Mouse (Mus musculus) telencephalon, adult 2 months (tissue): ENCODE measurements around the gene Daam2.
"Not testable (repeated sequence)": the region's sequence is repeated elsewhere in the genome, so short reads cannot be mapped to it uniquely, and the experiment has no call there.

Experiments used
- DNase-seq: peaks from one replicate; pipeline ENCODE4 v3.0.0-alpha.2; 2011; ENCODE audit warnings: low read depth, low spot score

Gene Daam2

DNA sequence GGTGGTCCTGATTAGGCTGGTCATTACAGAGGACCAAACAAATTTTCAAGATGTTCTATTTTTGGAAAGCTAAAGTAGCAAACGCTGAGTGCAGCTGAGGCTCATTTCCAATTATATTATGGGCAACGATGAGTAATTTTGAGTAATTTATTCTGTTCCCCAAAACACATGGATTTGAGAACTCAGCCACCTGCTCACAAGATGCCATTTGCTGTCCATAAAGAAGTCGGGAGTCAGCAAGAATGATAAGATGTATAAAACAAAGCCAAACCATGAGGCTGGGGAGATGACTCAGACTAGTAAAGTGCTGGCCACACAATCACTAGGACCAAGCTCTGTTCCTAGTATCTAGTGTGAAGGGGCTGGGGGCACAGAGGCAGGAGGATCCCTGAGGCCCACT lies 79.7 kb downstream of the Daam2 start:
- peak; percentile 45 for DNase-seq

DNA sequence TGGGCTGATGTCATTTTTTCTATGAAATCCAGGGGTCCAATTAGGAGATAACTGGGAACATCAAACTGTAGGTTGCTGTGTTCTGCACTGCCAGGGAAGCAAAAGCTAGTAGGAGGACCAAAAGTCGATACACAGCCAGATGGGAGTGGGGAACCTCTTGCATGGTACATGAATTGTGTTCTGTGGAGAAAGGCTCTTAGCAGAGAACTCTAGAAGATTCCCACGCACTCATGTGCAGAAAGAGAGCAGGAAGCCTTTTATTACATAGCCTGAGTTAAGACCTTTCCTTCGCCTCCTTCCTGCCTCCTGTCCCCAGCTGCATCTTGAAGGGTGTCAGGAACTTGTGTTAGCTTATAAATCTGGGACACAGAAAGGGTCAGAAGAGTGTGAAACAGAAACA lies 82.3 kb downstream of the Daam2 start:
- DNase-seq, result peak; percentile 45

DNA sequence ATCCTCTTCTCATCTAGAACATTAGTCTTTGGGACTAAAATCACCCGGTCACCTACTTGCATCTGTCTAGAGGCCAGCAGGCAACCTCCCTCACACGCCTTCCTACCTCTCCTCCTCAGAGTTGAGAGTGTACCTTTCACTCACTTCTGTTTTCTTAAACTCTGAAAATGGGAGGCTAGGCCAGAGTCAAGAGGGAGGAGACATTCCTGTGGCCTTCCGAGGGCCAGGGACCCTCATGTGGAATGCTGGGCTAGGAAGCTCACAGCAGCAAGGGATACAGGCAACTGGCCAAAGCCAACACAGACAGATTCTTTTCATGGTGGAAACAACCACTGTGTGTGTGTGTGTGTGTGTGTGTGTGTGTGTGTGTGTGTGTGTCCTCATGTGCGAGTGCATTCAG lies 86.8 kb downstream of the Daam2 start:
- no peak for DNase-seq

DNA sequence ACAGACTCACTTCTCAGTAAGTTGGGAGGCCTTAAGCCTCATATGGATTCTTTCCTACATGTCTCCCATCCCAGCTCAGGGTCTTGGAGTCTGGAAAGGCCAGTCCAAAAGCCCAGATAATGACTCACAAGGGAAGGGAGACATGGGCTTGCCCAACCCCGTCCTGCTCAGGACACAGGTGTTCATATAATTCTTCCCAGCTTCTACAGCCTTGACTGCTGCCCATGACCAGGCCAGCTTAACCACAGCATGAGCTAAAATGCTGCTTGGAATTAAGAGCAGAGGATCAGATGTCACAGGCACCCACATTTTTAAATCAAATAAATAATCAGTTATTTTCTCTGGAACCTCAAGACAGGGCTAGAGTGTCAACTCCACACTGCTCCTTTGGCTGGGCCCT lies 89.0 kb downstream of the Daam2 start:
- DNase-seq, result no peak

DNA sequence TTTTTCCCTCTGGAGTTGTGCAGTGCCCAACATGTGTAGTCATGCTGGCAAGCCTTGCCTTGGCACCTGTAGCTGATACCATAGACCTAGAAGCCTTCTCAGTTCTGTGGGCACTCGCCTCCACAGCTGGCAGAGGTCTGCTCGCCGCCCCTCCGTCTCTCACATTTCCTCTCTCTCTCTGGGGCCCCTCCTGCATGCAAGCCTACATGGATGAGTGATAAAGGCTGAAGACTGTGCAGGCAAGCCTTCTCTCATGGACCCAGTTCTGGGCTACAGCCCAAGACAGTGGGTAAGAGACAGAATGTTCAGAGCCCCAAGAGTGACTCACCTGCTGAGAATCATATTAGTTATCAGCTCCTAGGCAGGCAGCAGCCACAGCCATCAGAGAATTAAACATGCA lies 90.1 kb downstream of the Daam2 start:
- peak; percentile 29 for DNase-seq

DNA sequence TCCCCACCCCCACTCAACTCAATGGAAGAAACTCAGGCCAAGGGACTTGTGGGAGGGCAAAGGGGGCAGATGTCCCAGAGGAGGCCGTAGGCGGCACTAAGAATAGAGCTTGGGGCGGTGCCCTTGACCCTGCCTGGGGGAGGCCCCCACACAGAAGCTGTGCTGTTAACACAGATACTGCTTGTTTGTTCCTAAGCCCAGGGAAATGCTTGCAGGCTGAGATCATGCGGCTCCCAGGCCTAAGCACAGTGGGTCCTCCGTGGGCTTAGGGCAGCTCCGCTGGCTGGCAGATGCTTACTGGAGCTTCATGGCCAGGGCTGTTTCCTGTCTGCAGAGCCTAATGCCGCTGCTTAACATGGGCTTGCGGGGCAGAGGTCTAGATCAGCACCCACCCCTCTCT lies 91.5 kb downstream of the Daam2 start:
- DNase-seq, result no peak

DNA sequence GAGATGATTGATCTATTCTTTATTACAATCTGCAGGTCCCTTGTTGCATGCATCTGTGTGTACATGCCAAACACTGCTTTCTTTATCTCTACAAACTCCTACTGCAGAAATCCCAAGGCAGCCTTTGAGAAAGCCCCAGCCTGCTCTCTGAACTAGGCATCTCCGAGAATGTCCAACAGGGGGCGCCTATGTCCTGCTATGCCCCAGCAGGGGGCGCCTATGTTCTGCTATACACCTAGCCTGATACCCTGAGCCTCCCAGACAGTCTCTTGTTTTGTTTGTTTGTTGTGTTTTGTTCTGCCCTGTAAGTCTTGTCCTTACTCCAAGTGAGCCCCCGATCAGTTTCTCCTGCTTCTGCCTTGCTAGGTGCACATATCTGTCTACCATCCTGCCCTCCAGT lies 95.9 kb downstream of the Daam2 start:
- DNase-seq, result no peak

DNA sequence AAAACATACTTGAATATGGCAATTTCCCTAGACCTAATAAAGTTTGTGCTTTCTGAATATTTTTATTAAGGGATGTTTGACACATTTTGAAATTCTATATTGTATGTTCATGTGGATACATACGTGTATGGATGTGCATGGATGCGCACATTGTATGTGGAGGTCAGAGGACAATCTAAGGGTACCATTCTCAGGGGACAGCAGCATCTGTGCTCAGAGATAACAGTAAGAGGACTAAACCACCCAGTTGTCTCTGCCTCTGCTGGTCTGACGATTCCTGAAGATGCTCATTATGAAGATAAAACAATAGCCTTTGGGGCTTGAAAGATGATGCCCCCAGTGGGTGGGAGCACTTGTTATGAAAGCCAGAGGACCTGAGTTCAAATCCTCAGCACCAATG lies 99.3 kb downstream of the Daam2 start:
- DNase-seq, result no peak

DNA sequence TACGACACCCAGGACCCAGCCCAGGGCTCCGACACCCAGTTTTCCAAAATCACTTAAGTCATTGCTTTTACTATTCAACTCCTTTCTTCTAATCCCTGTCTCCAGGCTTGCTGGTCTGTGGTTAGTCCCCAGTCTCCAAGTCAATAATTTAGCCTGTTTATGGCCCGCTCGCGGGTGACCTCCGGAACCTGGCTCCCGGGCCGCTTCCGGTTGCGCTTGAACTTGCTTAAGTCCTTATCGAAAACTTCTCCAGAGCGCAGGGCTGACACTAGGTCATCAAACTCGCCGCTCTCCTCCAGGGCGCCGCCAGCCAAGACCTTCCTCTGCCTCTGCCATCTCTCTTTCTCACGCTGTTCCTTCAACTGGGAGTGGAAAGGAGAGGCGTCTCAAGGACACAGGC lies 105.8 kb downstream of the Daam2 start:
- no peak for DNase-seq

DNA sequence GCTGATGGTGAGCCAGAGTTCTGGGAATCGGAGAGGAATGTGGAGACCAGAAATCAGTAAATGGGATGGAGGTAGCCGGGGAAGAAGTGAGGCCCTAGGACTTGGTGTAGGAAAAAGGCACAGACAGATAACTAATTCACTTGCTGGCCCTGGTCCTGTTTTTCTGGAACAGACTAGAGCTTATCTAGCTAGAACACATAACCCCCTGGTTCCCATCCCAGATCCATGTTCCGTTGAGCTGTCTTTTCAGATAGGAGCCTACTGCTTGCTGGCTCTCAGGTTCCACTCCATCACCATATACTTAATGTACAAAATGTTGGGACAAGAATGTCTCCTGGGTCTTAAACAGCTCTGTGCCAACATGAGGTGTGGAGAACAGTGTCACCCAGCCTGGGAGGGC lies 106.3 kb downstream of the Daam2 start:
- DNase-seq, result no peak

DNA sequence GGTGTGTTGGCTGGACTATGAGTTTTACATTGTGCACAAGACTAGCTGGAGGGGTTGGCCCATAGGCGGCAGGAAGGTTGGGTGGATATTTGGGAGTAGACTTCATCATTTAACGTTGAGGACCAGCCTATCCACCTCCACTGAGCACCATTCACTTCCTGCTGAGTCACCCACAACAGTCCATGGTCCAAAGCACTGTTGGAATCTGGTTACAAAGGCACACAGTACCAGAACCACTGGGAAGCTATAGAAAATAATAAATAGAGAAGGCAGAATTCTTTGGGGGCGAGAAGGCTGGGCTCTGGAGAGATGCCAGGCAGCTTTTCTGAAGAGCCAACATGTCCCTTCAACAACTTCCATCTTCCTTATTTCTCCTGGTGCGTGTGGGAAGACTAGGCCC lies 107.8 kb downstream of the Daam2 start:
- DNase-seq, result no peak

DNA sequence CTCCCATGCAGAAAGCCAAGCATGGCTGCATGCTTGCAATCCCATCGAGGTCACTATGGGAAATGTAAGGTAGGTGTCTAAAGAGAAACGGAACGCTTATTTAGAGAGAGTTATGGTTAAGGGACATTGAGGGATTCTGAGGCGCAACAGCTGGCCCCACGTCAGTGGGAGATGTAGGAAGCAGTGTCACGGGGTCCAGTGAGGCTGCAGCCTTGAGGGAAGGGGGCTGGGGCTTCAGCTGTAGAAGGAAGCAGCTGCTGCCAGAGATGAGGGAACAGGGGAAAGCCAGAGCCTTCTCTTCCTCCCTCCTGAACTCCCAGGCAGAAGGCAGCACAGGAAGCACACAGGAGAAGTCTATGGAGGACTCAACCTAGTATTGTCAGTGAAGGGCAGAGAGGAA lies 113.2 kb downstream of the Daam2 start:
- no peak for DNase-seq

DNA sequence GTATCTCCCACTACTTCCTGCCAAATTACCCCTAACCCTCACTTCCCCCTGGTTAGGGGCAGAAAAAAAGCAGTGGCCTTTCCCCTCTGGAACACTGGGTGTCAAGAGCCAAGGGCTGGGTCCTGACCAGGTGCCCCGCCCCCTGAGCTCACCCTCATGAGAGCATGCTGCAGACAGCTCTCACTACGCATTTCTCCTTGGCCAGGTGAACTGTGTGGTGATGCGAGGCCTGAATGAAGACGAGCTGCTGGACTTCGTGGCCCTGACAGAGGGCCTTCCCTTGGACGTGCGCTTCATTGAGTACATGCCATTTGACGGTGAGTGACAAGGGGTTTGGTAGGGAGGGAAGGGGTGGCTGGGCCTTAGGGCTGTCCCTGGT lies 114.9 kb downstream of the Daam2 start:
- no peak for DNase-seq

DNA sequence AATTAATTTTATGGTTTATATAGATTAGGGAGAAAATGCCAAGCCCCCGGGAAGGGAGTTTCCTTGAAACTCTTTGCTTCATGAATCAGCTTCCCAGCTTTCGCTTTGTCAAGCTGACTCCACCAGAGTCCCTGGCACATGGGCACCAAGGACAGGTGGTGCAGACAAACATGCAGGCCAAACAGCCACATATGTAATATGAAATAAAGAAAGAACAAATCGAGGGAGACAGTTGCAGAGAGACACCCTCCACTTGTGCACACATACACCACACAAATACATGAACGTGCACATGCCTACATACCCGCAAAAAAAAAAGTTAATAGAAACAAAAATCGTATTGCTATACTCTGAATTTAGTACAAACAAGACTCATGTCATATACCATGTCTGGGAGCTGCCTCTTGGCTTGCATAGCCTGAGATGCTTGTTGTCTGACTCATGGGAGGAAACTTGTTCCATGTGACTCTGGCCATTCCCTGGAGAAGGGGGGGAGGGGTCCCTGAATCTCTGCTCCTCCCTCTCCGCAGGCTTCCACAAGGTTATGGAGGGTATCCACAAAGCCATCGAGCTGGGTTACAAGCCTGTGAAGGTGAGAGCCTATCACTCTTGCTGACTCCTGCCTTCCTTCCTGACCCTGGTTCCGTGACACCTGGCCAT lies 115.4 kb downstream of the Daam2 start:
- DNase-seq, result no peak

DNA sequence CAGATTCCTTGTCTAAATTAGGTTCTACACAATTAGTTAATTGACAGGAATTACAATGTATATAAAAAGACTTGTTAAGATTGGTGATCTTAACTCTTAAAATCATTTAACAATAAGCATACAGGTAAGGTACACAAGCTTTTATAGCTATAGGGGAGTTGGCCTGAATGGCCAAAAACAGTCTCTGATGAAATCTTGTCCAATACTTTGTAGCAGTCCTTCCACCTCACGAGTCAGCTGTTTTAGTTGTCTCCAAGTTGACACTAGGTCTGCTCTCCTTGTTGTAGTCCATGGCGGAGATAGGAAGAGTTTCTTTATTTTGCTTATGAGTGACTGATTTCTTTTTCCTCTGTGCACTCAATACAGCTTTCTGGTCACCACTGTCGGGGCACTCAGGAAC lies 121.3 kb downstream of the Daam2 start:
- DNase-seq, result not testable (repeated sequence)

DNA sequence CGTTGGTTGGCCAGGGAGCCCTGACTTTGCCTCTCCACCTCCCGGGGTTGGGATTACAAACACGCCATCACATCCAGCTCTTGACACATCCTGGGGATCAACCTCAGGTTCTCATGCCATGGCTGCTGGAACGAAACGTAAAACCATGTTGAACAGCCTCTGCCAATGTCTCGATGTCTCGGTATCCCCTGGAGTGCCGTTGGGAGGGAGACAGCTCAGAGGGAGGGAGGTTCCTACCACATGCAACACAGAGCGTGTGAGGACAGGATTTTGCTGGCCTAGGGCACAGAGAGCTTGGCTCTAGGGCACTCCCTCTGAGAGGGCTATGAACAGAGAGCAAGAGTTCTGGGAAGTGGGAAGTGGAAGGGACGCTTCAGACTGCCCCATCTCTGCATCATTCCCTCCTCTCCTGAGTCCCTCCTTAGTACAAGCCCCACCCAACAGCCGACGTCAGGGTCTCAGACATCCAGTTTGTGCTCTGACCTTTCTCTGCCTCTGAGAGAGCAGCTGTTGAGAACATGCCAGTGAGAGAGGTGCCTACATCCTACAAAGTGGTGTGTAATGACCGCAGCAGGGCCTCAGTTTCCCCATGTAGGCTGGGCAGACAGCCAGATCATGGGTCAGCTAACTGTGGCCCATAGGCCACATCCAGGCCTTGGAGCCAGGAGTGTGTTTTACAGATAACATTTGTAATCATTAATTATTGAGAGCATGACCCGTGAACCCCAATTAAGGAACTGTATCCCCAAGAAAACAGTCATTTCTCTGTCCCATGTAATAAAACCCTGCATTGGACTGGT lies 123.6 kb downstream of the Daam2 start:
- no peak for DNase-seq

DNA sequence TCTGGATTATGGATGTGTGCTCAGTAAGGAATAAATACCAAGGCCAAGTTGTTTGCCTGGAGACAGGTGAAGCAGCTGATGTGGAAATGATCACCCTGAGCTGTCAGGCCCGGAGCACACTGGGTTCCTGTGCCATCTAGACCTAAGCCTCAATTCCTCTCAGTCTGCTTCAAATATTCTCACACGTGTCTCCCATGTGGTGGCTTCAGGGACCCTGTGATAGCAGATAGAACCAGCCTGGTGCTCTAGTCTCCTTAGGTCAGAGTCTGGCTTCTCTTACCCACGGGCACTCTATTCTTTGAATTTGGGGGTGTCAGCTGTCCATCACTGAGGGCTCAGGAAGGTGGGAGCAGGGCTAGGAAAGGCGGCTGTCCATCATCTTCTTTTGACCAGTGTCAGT lies 124.4 kb downstream of the Daam2 start:
- DNase-seq, result no peak

DNA sequence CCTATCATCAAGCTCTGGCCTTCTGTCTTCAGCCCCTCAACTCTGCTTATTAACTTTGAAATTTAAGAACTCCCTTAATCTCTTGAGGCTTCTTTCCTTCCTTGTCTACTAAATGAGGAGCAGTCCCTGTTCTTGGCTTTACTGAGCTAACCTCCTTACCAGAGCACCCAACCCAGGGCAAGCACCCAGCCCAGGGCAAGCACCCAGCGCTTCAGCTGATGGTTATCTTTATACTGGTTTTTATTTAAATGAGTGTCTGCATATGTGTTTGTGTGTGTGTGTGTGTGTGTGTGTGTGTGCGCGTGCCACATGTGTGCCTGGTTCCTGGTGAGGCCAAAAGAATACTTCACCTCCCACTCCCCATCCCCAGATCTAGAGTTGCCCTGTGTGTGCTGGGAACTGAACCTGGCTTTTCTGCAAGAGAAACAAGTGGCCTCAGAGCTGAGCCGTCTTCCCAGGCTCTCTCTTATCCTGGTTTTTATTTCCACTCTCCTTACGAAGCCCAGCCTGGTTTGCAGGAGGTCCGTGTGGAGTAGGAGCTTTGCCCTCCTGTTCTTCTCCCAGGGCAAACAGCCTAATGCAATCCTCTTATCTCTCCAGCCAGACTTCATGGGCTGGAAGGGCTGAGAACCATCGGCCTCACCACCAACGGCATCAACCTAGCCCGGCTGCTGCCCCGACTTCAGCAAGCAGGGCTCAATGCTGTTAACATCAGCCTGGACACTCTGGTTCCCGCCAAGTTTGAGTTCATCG lies 125.1 kb downstream of the Daam2 start:
- DNase-seq, result no peak

DNA sequence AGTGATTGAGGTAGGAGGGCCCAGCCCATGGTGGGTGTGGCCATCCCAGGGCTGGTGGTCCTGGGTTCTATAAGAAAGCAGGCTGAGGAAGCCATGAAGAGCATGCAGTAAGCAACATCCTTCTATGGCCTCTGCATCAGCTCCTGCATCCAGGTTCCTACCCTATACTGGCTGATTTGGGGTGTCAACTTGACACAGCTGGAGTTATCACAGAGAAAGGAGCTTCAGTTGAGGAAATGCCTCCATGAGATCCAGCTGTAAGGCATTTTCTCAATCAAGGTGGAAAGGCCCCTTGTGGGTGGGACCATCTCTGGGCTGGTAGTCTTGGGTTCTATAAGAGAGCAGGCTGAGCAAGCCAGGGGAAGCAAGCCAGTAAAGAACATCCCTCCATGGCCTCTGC lies 126.8 kb downstream of the Daam2 start:
- not testable (repeated sequence) for DNase-seq

DNA sequence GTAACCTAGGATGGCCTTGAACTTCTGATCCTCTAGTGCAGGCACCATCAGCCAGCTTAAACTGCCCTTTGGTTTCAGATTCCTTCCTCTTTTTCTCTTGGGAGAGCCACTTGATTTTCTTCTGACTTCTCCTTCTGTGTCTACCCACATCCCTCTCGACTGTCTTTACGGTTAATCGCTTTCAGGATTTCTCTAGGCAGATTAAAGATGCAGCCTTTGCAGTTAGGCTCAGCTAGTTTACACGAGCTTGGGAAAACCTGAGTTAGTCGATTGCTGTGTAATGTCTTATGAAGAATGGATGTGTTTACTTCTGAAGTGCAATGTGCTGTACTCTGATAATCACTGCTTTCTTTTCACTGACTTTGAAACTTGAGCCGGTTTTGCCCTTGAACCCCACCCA lies 127.5 kb downstream of the Daam2 start:
- no peak for DNase-seq

DNA sequence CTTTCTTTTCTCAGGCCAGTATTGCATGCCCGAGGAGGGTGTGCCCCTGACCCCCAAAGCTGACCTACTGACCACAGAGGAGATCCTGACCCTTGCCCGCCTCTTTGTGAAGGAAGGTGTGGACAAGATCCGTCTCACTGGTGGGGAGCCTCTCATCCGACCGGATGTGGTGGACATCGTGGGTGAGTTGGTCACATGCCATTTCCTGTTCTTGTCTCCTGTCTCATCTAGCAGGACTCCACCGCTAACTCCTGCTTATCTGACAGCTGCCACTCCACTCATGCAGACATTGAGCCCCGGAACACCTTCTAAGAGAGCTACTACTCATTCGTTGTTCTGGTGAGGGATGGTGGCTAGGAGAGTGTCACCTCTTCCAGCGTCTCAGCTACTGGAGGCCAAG lies 129.1 kb downstream of the Daam2 start:
- DNase-seq, result no peak

DNA sequence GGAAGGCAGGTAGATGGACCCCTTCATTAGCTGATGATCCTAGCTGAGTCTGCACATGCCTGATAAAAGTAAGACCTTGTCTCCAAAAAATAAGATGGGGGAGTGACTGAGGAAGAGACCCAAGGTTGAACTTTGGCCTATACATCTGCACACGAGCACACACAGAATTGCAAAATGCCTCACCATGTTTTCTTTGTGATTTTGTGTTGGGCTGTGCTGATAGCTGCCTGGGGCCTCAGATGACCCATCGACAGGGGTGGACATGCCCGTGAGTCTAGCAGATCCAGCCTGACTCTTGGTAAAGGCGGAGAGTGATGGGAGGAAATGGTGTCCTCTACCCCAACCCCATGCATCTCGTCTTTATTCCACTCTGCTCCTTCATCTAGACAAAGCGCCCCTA lies 129.9 kb downstream of the Daam2 start:
- no peak for DNase-seq

DNA sequence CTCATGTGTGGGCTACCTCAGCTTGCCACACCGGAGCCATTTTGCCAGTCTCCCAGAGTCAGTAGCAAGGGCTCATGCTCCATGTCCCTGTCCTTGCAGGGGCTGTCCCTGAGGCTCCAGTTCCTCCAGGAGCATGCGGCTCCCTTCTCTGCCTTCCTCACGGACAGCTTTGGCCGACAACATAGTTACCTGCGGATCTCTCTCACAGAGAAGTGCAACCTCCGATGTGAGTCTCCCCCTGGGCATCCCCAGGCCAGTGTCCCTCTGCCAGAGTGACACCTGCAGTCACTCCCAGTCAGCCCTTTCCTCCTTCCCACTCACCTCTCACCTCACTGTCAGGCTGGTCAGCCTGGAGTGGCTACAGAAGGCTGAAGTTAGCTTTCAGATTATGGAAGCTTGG lies 131.1 kb downstream of the Daam2 start:
- DNase-seq, result no peak
